Mouse (Mus musculus) embryonic facial prominence, embryonic 15.5 days (tissue): ENCODE measurements around the gene Rap1gap2. TPM values are rescaled to one million over a fixed set of nuclear protein-coding genes. Genes with fewer than 3 reads are reported as not detected.

Experiments used
- ATAC-seq: fragments of 200-750 bp; cut with Nextera tagmentation; 2 replicates; pipeline ENCODE4 v1.8.0; 2017; ENCODE audit warnings: low read depth, moderate TSS enrichment; ENCODE audit not compliant: insufficient number of reproducible peaks, low FRiP score, low TSS enrichment
- H3K27ac ChIP-seq: fragments of 300-500 bp; sonication (generic); replicated peaks from 2 replicates; pipeline ENCODE4 v1.5.1; 2015; ENCODE audit warnings: mild to moderate bottlenecking, inconsistent platforms
- H3K27me3 ChIP-seq: fragments of 300-500 bp; sonication (generic); 2 replicates; pipeline ENCODE4 v1.6.1; 2015; ENCODE audit warnings: inconsistent platforms
- H3K36me3 ChIP-seq: fragments of 300-500 bp; sonication (generic); 2 replicates; pipeline ENCODE4 v1.6.1; 2015; ENCODE audit warnings: mild to moderate bottlenecking, inconsistent platforms
- H3K4me1 ChIP-seq: fragments of 300-500 bp; sonication (generic); 2 replicates; pipeline ENCODE4 v1.6.1; 2015; ENCODE audit warnings: inconsistent platforms
- H3K4me2 ChIP-seq: fragments of 300-500 bp; sonication (generic); replicated peaks from 2 replicates; pipeline ENCODE4 v1.6.1; 2015; ENCODE audit warnings: mild to moderate bottlenecking, inconsistent platforms
- H3K4me3 ChIP-seq: fragments of 300-500 bp; sonication (generic); replicated peaks from 2 replicates; pipeline ENCODE4 v1.5.1; 2015; ENCODE audit warnings: mild to moderate bottlenecking, inconsistent platforms
- H3K9ac ChIP-seq: fragments of 300-500 bp; sonication (generic); 2 replicates; pipeline ENCODE4 v1.6.1; 2015; ENCODE audit warnings: inconsistent platforms
- H3K9me3 ChIP-seq: fragments of 300-500 bp; sonication (generic); replicated peaks from 2 replicates; pipeline ENCODE4 v1.6.1; 2016; ENCODE audit warnings: inconsistent platforms
- WGBS: fragments of 180-500 bp; shearing (Covaris S2); methylation state at CpG from one replicate; pipeline ENCODE4 v1.1.7; 2015; 5-methylcytosine and 5-hydroxymethylcytosine counted together
- polyA plus RNA-seq: library from polyadenylated mRNA; unstranded; fragments of >200 nt; fragmentation: Nextera tagmentation; extraction: Ambion mirVana; gene quantifications from 2 replicates; pipeline ENCODE4 v1.2.1, GENCODE M21; 2015

Rap1gap2 gene
- polyA plus RNA-seq, result 3.5 and 3.7 TPM in 2 replicates

DNA sequence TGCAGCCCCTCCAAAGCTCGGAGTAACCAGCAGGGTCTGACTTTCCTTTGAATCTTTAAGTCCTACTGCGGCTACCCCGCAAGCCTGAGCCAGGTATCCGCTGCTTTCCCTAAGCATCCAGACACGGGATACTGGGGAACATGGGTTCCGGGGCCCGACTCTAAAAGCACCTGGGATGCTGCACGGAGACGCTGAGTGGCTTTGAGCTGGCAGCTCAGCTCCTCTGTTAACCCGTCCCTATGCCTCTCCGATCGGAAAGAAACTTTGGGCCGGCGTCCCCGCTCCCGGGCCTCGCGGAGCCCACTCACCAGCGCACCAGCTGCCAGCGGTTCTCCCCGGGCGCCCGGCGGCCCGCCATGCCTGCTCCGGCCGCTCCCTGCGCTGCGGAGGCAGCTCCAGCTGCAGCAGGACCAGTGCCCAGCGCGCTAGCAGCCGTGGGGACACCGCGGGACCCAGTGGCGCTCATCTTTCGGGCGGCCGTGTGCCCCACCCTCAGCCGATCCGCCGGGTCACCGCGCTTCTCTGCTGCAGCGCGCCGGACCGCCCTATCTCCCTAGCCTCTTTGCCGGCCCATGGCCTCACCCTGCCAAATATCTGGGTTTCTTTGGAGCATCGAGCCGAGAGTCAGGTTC, at the start of gene Rap1gap2:
TSS of gene Rap1gap2 (minus strand) at position 371 of the 632 bp plus-strand sequence.
- Histone ChIP-seq H3K9ac (no peak within 1 kb of the TSS), H3K4me1 (peaks cover 8% of the 10 kb centered on the region), H3K27me3 (peaks cover 59% of the 10 kb centered on the region), H3K36me3 (no peaks in the 10 kb centered on the region), H3K27ac (no peak within 1 kb of the TSS), H3K9me3 (no peaks in the 10 kb centered on the region), H3K4me3 (peak within 1 kb of the TSS; percentile 34), H3K4me2 (peak within 1 kb of the TSS; percentile 56)
- under 1% methylated on average over 50 of the region's 50 CpGs for WGBS
- no peak for ATAC-seq

DNA sequence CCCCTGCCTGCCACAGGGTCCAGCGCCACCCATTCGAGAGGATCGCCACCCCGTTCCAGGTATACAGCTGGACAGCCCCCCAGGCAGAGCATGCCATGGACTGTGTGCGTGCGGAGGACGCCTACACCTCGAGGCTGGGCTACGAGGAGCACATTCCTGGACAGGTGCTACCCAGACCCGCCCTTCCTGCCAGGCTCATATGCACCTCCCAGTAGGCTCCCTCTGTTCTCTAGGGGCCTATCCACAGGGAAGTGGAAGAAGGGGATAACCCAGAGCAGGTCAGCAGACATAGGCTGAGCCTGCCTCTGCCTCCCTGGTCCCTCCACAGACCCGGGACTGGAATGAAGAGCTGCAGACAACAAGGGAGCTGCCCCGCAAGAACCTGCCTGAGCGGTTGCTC, 49.6 kb upstream of the Rap1gap2 start:
- WGBS, result 89% methylated on average over 13 of the region's 13 CpGs
- Histone ChIP-seq H3K4me2 (no peak overlapping the region), H3K4me3 (no peak overlapping the region), H3K27ac (no peak overlapping the region), H3K36me3 (peaks cover 90% of the 10 kb centered on the region), H3K9me3 (no peaks in the 10 kb centered on the region), H3K27me3 (no peaks in the 10 kb centered on the region), H3K9ac (no peak overlapping the region), H3K4me1 (no peaks in the 10 kb centered on the region)
- no peak for ATAC-seq

- no peak for ATAC-seq
These were observed 45.2 kb upstream of the Rap1gap2 start for GRCm38 (mm10) chr11:74655941-74656340.

DNA sequence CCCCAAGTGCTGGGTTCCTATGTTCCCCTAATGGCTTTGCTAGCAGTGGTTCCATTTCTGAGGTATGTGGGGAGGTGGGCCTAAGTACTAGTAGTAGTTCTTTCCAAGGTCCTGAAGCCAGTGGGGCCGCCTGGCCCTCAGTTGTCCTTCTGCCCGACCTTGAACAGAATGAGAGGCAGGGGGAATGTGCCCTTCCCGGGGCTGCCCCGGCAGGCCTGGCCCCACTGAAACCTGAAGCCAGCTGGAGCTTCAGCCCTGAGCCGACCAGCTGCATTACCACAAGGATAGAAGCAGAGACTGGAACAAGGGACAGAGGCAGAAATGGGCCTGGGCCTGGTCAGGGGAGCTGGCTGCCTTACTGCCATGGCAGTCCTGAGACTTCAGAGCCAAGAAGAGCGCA, 42.7 kb upstream of the Rap1gap2 start:
- Histone ChIP-seq H3K27me3 (no peaks in the 10 kb centered on the region), H3K4me2 (no peak overlapping the region), H3K4me1 (peaks cover 42% of the 10 kb centered on the region), H3K36me3 (peaks cover 22% of the 10 kb centered on the region), H3K4me3 (no peak overlapping the region), H3K9me3 (no peaks in the 10 kb centered on the region), H3K9ac (no peak overlapping the region), H3K27ac (no peak overlapping the region)
- no peak for ATAC-seq
- WGBS, result 37% methylated on average over 6 of the region's 6 CpGs

More at GRCm38 (mm10) chr11:74655941-74656340, 45.2 kb upstream of the Rap1gap2 start:
- peaks cover 46% of the 10 kb centered on the region for H3K36me3 ChIP-seq
- H3K9ac ChIP-seq, result no peak overlapping the region
- no peak overlapping the region for H3K4me2 ChIP-seq
- H3K4me3 ChIP-seq, result no peak overlapping the region
- 83% methylated on average over 3 of the region's 3 CpGs for WGBS
- no peaks in the 10 kb centered on the region for H3K9me3 ChIP-seq
- no peak overlapping the region for H3K27ac ChIP-seq
- H3K27me3 ChIP-seq, result no peaks in the 10 kb centered on the region
- H3K4me1 ChIP-seq, result peaks cover 29% of the 10 kb centered on the region

- Histone ChIP-seq H3K9me3 (no peaks in the 10 kb centered on the region), H3K4me1 (peaks cover 42% of the 10 kb centered on the region), H3K36me3 (peaks cover 16% of the 10 kb centered on the region), H3K4me2 (no peak overlapping the region), H3K27ac (no peak overlapping the region), H3K9ac (no peak overlapping the region), H3K27me3 (no peaks in the 10 kb centered on the region), H3K4me3 (no peak overlapping the region)
- 74% methylated on average over 4 of the region's 4 CpGs for WGBS
- no peak for ATAC-seq
These were observed 42.1 kb upstream of the Rap1gap2 start for GRCm38 (mm10) chr11:74652791-74653191.

DNA sequence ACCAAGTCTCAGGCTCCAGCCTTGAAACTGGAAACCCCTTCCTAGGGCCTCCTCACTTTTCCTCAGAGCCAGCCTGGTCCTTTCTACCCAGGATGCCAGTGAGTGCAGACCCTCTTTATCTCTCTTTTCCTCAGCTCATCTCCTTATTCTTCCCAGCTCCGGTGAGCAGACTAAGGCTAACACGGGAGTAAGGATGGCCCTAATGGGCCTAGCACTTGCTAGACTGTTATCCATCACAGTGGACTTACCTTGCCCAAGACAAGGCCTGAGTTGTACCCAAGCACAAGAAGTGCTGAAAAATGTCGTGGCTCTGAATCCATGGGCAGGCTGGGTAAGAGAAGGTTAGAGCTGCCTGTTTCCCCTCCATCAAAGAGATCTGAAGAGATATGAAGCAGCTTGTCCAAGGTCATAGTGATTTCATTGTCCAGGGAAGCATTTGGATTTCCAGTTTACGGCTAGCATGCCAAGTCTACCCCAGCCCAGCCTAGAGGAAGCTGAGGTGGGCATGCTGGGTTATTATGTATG, 39.9 kb upstream of the Rap1gap2 start:
- Histone ChIP-seq H3K36me3 (no peaks in the 10 kb centered on the region), H3K4me1 (peaks cover 42% of the 10 kb centered on the region), H3K27ac (peak overlapping the region; percentile 71), H3K9ac (peak overlapping the region; percentile 74; the same call in 1 of the 2 replicates), H3K4me3 (peak overlapping the region; percentile 84), H3K4me2 (peak overlapping the region; percentile 91), H3K9me3 (no peaks in the 10 kb centered on the region), H3K27me3 (no peaks in the 10 kb centered on the region)
- no peak for ATAC-seq
- WGBS, result 50% methylated on average over 4 of the region's 4 CpGs

GRCm38 (mm10) chr11:74649647-74650551, 39.2 kb upstream of the Rap1gap2 start:
- H3K4me3 ChIP-seq, result peak overlapping the region; percentile 84
- WGBS, result under 1% methylated on average over 50 of the region's 53 CpGs
- peak overlapping the region; percentile 74 for H3K9ac ChIP-seq
- H3K9me3 ChIP-seq, result no peaks in the 10 kb centered on the region
- H3K36me3 ChIP-seq, result no peaks in the 10 kb centered on the region
- peaks cover 42% of the 10 kb centered on the region for H3K4me1 ChIP-seq
- no peaks in the 10 kb centered on the region for H3K27me3 ChIP-seq
- H3K4me2 ChIP-seq, result peak overlapping the region; percentile 91
- ATAC-seq, result peak; percentile 3; the same call in 1 of the 2 replicates
- H3K27ac ChIP-seq, result peak overlapping the region; percentile 71

- peak within 1 kb of the TSS; percentile 74 for H3K9ac ChIP-seq
- H3K9me3 ChIP-seq, result no peaks in the 10 kb centered on the region
- peaks cover 42% of the 10 kb centered on the region for H3K4me1 ChIP-seq
- no peaks in the 10 kb centered on the region for H3K27me3 ChIP-seq
- peak within 1 kb of the TSS; percentile 84 for H3K4me3 ChIP-seq
- no peaks in the 10 kb centered on the region for H3K36me3 ChIP-seq
- peak within 1 kb of the TSS; percentile 91 for H3K4me2 ChIP-seq
- WGBS, result under 1% methylated on average over 58 of the region's 58 CpGs
- peak within 1 kb of the TSS; percentile 71 for H3K27ac ChIP-seq
- ATAC-seq, result peak; percentile 92
These were observed 38.5 kb upstream of the Rap1gap2 start, which contains the start of gene Cluh for GRCm38 (mm10) chr11:74649095-74649646. TSS of gene Cluh (plus strand) at chr11:74649495.

GRCm38 (mm10) chr11:74648676-74649075, 38.0 kb upstream of the Rap1gap2 start:
- H3K36me3 ChIP-seq, result no peaks in the 10 kb centered on the region
- peak overlapping the region; percentile 84 for H3K4me3 ChIP-seq
- peak overlapping the region; percentile 91 for H3K4me2 ChIP-seq
- no peaks in the 10 kb centered on the region for H3K27me3 ChIP-seq
- H3K9ac ChIP-seq, result peak overlapping the region; percentile 18; the same call in 1 of the 2 replicates
- 2% methylated on average over 1 of the region's 1 CpGs for WGBS
- H3K27ac ChIP-seq, result peak overlapping the region; percentile 53
- ATAC-seq, result no peak
- H3K4me1 ChIP-seq, result peaks cover 39% of the 10 kb centered on the region
- H3K9me3 ChIP-seq, result no peaks in the 10 kb centered on the region

DNA sequence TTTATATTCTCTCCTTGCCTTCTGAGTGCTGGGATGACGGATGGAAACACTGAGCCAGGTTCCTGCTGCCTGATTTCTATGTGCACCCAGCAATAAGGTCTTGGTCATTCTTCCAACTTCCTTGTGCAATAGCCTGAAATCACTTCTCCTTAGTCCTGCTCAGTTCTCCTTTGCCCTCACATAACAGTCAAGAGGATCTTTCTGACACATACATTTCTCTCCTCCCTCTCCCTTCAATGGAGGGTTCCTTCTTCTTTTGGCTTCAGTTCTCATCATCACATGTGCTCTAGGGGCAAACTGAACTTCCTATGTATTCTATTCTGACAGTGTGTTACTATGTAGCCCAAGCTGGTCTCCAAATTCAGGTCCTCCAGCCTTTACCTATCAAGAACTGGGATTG, 37.3 kb upstream of the Rap1gap2 start:
- Histone ChIP-seq H3K9me3 (no peaks in the 10 kb centered on the region), H3K4me2 (no peak overlapping the region), H3K4me3 (no peak overlapping the region), H3K36me3 (no peaks in the 10 kb centered on the region), H3K27ac (no peak overlapping the region), H3K27me3 (no peaks in the 10 kb centered on the region), H3K4me1 (peaks cover 32% of the 10 kb centered on the region), H3K9ac (no peak overlapping the region)
- no peak for ATAC-seq
- 96% methylated on average over 1 of the region's 1 CpGs for WGBS

DNA sequence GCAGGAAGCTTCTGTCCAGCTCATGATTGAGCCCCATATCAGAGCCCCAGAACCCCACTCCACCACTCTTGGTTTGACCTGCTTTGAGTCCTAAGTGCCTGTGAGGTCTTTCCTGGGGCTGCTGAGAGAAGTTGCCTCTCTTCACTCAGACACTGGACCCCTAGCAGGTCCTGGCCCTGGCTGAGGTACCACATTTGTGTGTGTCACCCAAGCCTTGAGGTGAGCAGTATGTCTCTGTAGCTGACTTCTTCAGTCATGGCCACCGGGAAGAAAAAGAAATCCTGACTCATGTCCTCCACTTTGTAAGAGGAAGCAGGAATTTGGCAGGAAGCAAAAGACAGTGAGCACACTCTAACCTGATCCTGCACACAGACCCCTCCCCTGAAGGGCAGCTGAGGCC, 28.9 kb upstream of the Rap1gap2 start:
- Histone ChIP-seq H3K4me1 (peaks cover 20% of the 10 kb centered on the region), H3K9me3 (no peaks in the 10 kb centered on the region), H3K9ac (no peak overlapping the region), H3K27me3 (no peaks in the 10 kb centered on the region; the same call in 1 of the 2 replicates), H3K36me3 (no peaks in the 10 kb centered on the region), H3K27ac (no peak overlapping the region), H3K4me3 (no peak overlapping the region), H3K4me2 (no peak overlapping the region)
- no peak for ATAC-seq
- 63% methylated on average over 1 of the region's 1 CpGs for WGBS
